Mouse (Mus musculus) liver, embryonic 11.5 days (tissue): ENCODE data around the gene Nubp2. TPM values are rescaled to one million over a fixed set of nuclear protein-coding genes. Genes with fewer than 3 reads are reported as not detected.

Source experiments
- ATAC-seq: fragments of 200-750 bp; cut with Nextera tagmentation; replicated peaks from 2 replicates; pipeline ENCODE4 v1.8.0; 2017; ENCODE audit warnings: moderate number of reproducible peaks, mild to moderate bottlenecking, moderate TSS enrichment, moderate library complexity; ENCODE audit not compliant: low FRiP score
- DNase-seq: peaks from one replicate; pipeline ENCODE4 v3.0.0-alpha.2; 2017; ENCODE audit warnings: low spot score
- H3K27ac ChIP-seq: fragments of 300-500 bp; sonication (generic); 2 replicates; pipeline ENCODE4 v1.5.1; 2014; ENCODE audit warnings: mild to moderate bottlenecking, low read depth, low read length, control low read depth
- H3K27me3 ChIP-seq: fragments of 300-500 bp; sonication (generic); replicated peaks from 2 replicates; pipeline ENCODE4 v1.6.1; 2014; ENCODE audit warnings: low read length, mixed read lengths; ENCODE audit not compliant: control insufficient read depth, insufficient read depth
- H3K36me3 ChIP-seq: fragments of 300-500 bp; sonication (generic); 2 replicates; pipeline ENCODE4 v1.6.1; 2014; ENCODE audit warnings: mild to moderate bottlenecking, low read length, moderate library complexity, mixed read lengths; ENCODE audit not compliant: control insufficient read depth, insufficient read depth
- H3K4me1 ChIP-seq: fragments of 300-500 bp; sonication (generic); replicated peaks from 2 replicates; pipeline ENCODE4 v1.6.1; 2014; ENCODE audit warnings: low read length, mixed read lengths; ENCODE audit not compliant: control insufficient read depth, insufficient read depth
- H3K4me2 ChIP-seq: fragments of 300-500 bp; sonication (generic); 2 replicates; pipeline ENCODE4 v1.6.1; 2014; ENCODE audit warnings: mild to moderate bottlenecking, control low read depth, moderate library complexity
- H3K4me3 ChIP-seq: fragments of 300-500 bp; sonication (generic); 2 replicates; pipeline ENCODE4 v1.5.1; 2014; ENCODE audit warnings: low read depth, low read length, control low read depth
- H3K9ac ChIP-seq: fragments of 300-500 bp; sonication (generic); 2 replicates; pipeline ENCODE4 v1.6.1; 2014; ENCODE audit warnings: low read depth, low read length, control low read depth
- H3K9me3 ChIP-seq: fragments of 300-500 bp; sonication (generic); 2 replicates; pipeline ENCODE4 v1.6.1; 2016; ENCODE audit warnings: low read length, inconsistent platforms, mixed read lengths; ENCODE audit not compliant: control insufficient read depth
- WGBS: fragments of 180-500 bp; shearing (Covaris S2); extraction: QIAGEN DNeasy Blood & Tissue Kit; methylation state at CpG from one replicate; pipeline ENCODE4 v1.1.7; 2014; 5-methylcytosine and 5-hydroxymethylcytosine counted together
- polyA plus RNA-seq: library from polyadenylated mRNA; unstranded; fragments of >200 nt; fragmentation: Nextera tagmentation; extraction: Ambion mirVana; gene quantifications from 2 replicates; pipeline ENCODE4 v1.2.1, GENCODE M21; 2014

Nubp2 gene
- polyA plus RNA-seq, 1 experiment from 2014 or later = 123 TPM

DNA sequence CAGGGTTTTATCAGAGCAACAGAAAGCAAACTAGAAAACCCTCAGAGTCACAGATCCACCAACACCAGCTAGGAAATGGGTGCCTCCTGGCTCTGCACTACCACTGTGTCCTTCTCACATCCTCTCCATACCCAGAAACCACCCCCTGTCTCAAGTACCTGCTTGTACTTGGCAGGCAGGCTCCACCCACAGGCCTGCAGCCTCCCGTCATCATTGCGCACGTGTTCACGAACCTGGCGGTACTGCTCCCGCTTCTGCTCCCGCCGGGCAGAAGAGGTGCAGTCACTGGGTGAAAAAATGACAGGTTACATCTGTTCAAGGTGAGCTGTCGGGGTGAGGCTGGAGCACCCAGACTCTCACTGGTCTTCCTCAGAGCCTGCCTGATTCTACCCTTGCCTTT lies 17.6 kb upstream of the Nubp2 start:
- WGBS = 90% methylated on average over 9 of the region's 9 CpGs
- H3K27me3 ChIP-seq = no peaks in the 10 kb centered on the region
- H3K36me3 ChIP-seq = peaks cover 64% of the 10 kb centered on the region
- no peak overlapping the region for H3K4me3 ChIP-seq
- no peak for ATAC-seq
- no peak for DNase-seq
- peak overlapping the region; percentile 17; the same call in 1 of the 2 replicates for H3K9ac ChIP-seq
- peaks cover 18% of the 10 kb centered on the region for H3K4me1 ChIP-seq
- no peak overlapping the region for H3K4me2 ChIP-seq
- peak overlapping the region; percentile 92 for H3K27ac ChIP-seq
- no peaks in the 10 kb centered on the region for H3K9me3 ChIP-seq

- DNase-seq (no peak), ATAC-seq (peak; percentile 97)
- H3K4me1 ChIP-seq = peaks cover 20% of the 10 kb centered on the region
- WGBS = 55% methylated on average over 9 of the region's 9 CpGs
- peaks cover 69% of the 10 kb centered on the region for H3K36me3 ChIP-seq
- H3K27ac ChIP-seq = peak overlapping the region; percentile 92
- H3K27me3 ChIP-seq = no peaks in the 10 kb centered on the region
- peak overlapping the region; percentile 52 for H3K4me2 ChIP-seq
- H3K4me3 ChIP-seq = no peak overlapping the region
- peak overlapping the region; percentile 17; the same call in 1 of the 2 replicates for H3K9ac ChIP-seq
- no peaks in the 10 kb centered on the region for H3K9me3 ChIP-seq
These were observed 16.7 kb upstream of the Nubp2 start for GRCm38 (mm10) chr17:24902671-24903474.

GRCm38 (mm10) chr17:24902124-24902523 lies 16.0 kb upstream of the Nubp2 start:
- no peak for ATAC-seq
- H3K9ac ChIP-seq = no peak overlapping the region
- H3K4me1 ChIP-seq = peaks cover 27% of the 10 kb centered on the region
- H3K27me3 ChIP-seq = no peaks in the 10 kb centered on the region
- no peak overlapping the region for H3K4me3 ChIP-seq
- H3K9me3 ChIP-seq = no peaks in the 10 kb centered on the region
- peaks cover 74% of the 10 kb centered on the region for H3K36me3 ChIP-seq
- no peak overlapping the region; the same call in 1 of the 2 replicates for H3K27ac ChIP-seq
- no peak for DNase-seq
- 89% methylated on average over 5 of the region's 5 CpGs for WGBS
- peak overlapping the region; percentile 52 for H3K4me2 ChIP-seq

- no peak overlapping the region for H3K4me3 ChIP-seq
- H3K4me2 ChIP-seq = no peak overlapping the region
- H3K27ac ChIP-seq = no peak overlapping the region
- H3K4me1 ChIP-seq = peaks cover 37% of the 10 kb centered on the region
- no peak for ATAC-seq
- H3K9ac ChIP-seq = no peak overlapping the region
- H3K9me3 ChIP-seq = no peaks in the 10 kb centered on the region
- H3K36me3 ChIP-seq = peaks cover 74% of the 10 kb centered on the region
- no peak for DNase-seq
- 92% methylated on average over 6 of the region's 6 CpGs for WGBS
- H3K27me3 ChIP-seq = no peaks in the 10 kb centered on the region
These were observed 13.9 kb upstream of the Nubp2 start for GRCm38 (mm10) chr17:24900014-24900413.

DNA sequence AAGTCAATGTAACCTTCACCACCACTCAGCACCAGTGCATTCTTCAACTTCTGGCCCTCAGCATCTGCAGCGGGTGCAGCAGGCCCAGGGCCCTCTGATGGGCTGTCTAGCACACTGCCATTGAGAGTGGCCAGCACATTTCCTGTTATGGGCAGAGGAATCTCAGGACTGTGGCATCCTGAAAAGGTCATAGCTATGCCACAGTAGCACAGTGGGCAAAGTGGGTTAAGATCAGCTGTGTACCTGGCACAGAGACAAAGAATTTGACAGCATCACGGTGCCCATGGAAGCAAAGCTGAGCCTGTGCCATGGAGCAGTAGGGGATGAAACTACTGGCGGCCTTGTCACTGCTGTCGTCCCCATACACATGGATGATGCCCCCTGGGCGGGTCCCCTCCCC lies 13.0 kb upstream of the Nubp2 start:
- H3K27me3 ChIP-seq = no peaks in the 10 kb centered on the region
- 84% methylated on average over 5 of the region's 5 CpGs for WGBS
- H3K4me2 ChIP-seq = no peak overlapping the region
- no peak overlapping the region for H3K27ac ChIP-seq
- 0 out of 2 replicates have a peak overlapping the region, but pooled peaks have one; percentile 8 for H3K4me3 ChIP-seq
- H3K36me3 ChIP-seq = peaks cover 67% of the 10 kb centered on the region
- H3K4me1 ChIP-seq = peaks cover 37% of the 10 kb centered on the region
- no peak overlapping the region; the same call in 1 of the 2 replicates for H3K9ac ChIP-seq
- DNase-seq (no peak), ATAC-seq (no peak)
- no peaks in the 10 kb centered on the region for H3K9me3 ChIP-seq

- Histone ChIP-seq H3K4me2 (peak overlapping the region; percentile 99), H3K27ac (peak overlapping the region; percentile 38; the same call in 1 of the 2 replicates), H3K27me3 (no peaks in the 10 kb centered on the region), H3K4me1 (peaks cover 39% of the 10 kb centered on the region), H3K9me3 (no peaks in the 10 kb centered on the region), H3K36me3 (peaks cover 60% of the 10 kb centered on the region), H3K9ac (peak overlapping the region; percentile 97), H3K4me3 (peak overlapping the region; percentile 91; the same call in 1 of the 2 replicates)
- ATAC-seq (no peak), DNase-seq (no peak)
- WGBS = 83% methylated on average over 4 of the region's 4 CpGs
These were observed 12.1 kb upstream of the Nubp2 start for GRCm38 (mm10) chr17:24898041-24898854.

GRCm38 (mm10) chr17:24897600-24897999 lies 11.5 kb upstream of the Nubp2 start:
- DNase-seq (no peak), ATAC-seq (no peak)
- Histone ChIP-seq H3K9ac (peak overlapping the region; percentile 97), H3K36me3 (peaks cover 59% of the 10 kb centered on the region), H3K27ac (0 out of 2 replicates have a peak overlapping the region, but pooled peaks have one; percentile 77), H3K9me3 (no peaks in the 10 kb centered on the region), H3K4me3 (peak overlapping the region; percentile 91), H3K4me1 (peaks cover 35% of the 10 kb centered on the region), H3K27me3 (no peaks in the 10 kb centered on the region), H3K4me2 (peak overlapping the region; percentile 99)
- 77% methylated on average over 4 of the region's 4 CpGs for WGBS

- Histone ChIP-seq H3K36me3 (peaks cover 63% of the 10 kb centered on the region), H3K4me3 (peak overlapping the region; percentile 91), H3K27me3 (no peaks in the 10 kb centered on the region), H3K4me1 (peaks cover 29% of the 10 kb centered on the region), H3K9ac (peak overlapping the region; percentile 97), H3K4me2 (peak overlapping the region; percentile 99), H3K27ac (peak overlapping the region; percentile 77), H3K9me3 (no peaks in the 10 kb centered on the region)
- DNase-seq (no peak), ATAC-seq (no peak)
- WGBS = 44% methylated on average over 11 of the region's 11 CpGs
These were observed 10.8 kb upstream of the Nubp2 start for GRCm38 (mm10) chr17:24896993-24897269.
